Mouse (Mus musculus): ENCODE results near the gene Atp8b5. TPM values are rescaled to one million over a fixed set of nuclear protein-coding genes. Genes with fewer than 3 reads are reported as not detected.

Gene Atp8b5
- polyA plus RNA-seq, 1 experiment from 2014 or later: 1.1 TPM

DNA sequence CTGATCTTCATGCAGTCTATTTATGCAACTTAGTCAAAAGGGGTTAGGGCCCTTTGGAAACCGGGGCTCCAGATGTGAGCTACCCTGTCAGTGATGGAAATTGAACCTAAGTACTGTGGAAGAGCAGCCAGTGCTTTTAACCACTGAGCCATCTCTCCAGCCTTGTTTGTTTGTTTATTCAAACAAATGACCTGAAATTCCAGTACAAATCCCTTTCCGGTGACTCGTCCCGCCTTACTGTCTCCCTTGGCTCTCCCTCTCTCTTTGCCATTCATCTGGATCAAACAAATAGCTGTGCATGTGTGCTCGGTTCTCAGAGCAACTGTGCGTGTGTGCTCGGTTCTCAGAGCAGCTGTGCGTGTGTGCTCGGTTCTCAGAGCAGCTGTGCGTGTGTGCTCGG lies 104.4 kb downstream of the Atp8b5 start:
- WGBS: 69% methylated on average over 10 of the region's 11 CpGs
- no peak overlapping the region for H3K27ac ChIP-seq (ENCODE audit: low read depth, low read length)
- H3K36me3 ChIP-seq (ENCODE audit: control insufficient read depth, insufficient read depth): no peaks in the 10 kb centered on the region
- H3K4me3 ChIP-seq (ENCODE audit: low read depth, low read length): no peak overlapping the region
- no peak for ATAC-seq
- TF ChIP-seq CTCF (IDR thresholded peaks at IDR 0.05; ENCODE audit: low read depth): no peak
- no peaks in the 10 kb centered on the region for H3K4me1 ChIP-seq (replicated peaks; ENCODE audit: control insufficient read depth, insufficient read depth, low read length)
- no peak overlapping the region for H3K9ac ChIP-seq (ENCODE audit: low read depth, low read length)
- no peaks in the 10 kb centered on the region for H3K9me3 ChIP-seq (ENCODE audit: control insufficient read depth)
- no peak overlapping the region for H3K4me2 ChIP-seq (replicated peaks; ENCODE audit: low read depth)
- no peaks in the 10 kb centered on the region for H3K27me3 ChIP-seq (replicated peaks; ENCODE audit: control insufficient read depth, insufficient read depth, low read length)

DNA sequence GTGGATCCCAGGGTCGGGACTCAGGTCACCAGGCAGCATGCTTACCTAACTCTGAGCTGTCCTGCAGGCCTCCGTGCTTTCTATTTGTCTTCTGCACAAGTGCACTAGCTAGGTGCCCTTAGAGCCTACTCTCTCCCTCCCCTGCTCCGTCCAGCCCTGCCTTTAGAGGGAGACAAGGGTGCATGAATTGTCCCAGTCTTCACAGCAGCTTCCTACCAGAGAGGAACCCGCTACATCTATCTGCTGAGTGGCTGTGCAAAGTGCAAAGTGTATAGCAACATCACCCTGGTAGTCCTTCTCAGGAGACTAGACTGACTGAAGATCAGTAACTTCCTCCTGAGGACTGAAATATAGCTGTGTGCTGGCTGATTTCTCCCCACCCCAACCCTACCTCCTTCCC lies 105.2 kb downstream of the Atp8b5 start:
- H3K4me2 ChIP-seq (replicated peaks; ENCODE audit: low read depth): no peak overlapping the region
- no peak overlapping the region for H3K9ac ChIP-seq (ENCODE audit: low read depth, low read length)
- H3K27ac ChIP-seq (ENCODE audit: low read depth, low read length): 0 out of 2 replicates have a peak overlapping the region, but pooled peaks have one; percentile 50
- peak; percentile 85 for ATAC-seq
- H3K9me3 ChIP-seq (ENCODE audit: control insufficient read depth): no peaks in the 10 kb centered on the region
- no peak overlapping the region for H3K4me3 ChIP-seq (ENCODE audit: low read depth, low read length)
- H3K27me3 ChIP-seq (replicated peaks; ENCODE audit: control insufficient read depth, insufficient read depth, low read length): no peaks in the 10 kb centered on the region
- peak; percentile 72 for TF ChIP-seq CTCF (IDR thresholded peaks at IDR 0.05; ENCODE audit: low read depth)
- WGBS: 36% methylated on average over 4 of the region's 4 CpGs
- no peaks in the 10 kb centered on the region for H3K4me1 ChIP-seq (replicated peaks; ENCODE audit: control insufficient read depth, insufficient read depth, low read length)
- H3K36me3 ChIP-seq (ENCODE audit: control insufficient read depth, insufficient read depth): no peaks in the 10 kb centered on the region

GRCm38 (mm10) chr4:43374266-43374665 lies 107.3 kb downstream of the Atp8b5 start:
- H3K4me3 ChIP-seq (ENCODE audit: low read depth, low read length): no peak overlapping the region
- H3K4me2 ChIP-seq (replicated peaks; ENCODE audit: low read depth): no peak overlapping the region
- WGBS: 58% methylated on average over 4 of the region's 4 CpGs
- H3K27ac ChIP-seq (ENCODE audit: low read depth, low read length): no peak overlapping the region
- peak; percentile 52; the same call in 1 of the 2 replicates for ATAC-seq
- H3K9ac ChIP-seq (ENCODE audit: low read depth, low read length): no peak overlapping the region
- no peaks in the 10 kb centered on the region for H3K9me3 ChIP-seq (ENCODE audit: control insufficient read depth)
- no peaks in the 10 kb centered on the region for H3K27me3 ChIP-seq (replicated peaks; ENCODE audit: control insufficient read depth, insufficient read depth, low read length)
- no peaks in the 10 kb centered on the region for H3K4me1 ChIP-seq (replicated peaks; ENCODE audit: control insufficient read depth, insufficient read depth, low read length)
- no peak for TF ChIP-seq CTCF (IDR thresholded peaks at IDR 0.05; ENCODE audit: low read depth)
- no peaks in the 10 kb centered on the region for H3K36me3 ChIP-seq (ENCODE audit: control insufficient read depth, insufficient read depth)

DNA sequence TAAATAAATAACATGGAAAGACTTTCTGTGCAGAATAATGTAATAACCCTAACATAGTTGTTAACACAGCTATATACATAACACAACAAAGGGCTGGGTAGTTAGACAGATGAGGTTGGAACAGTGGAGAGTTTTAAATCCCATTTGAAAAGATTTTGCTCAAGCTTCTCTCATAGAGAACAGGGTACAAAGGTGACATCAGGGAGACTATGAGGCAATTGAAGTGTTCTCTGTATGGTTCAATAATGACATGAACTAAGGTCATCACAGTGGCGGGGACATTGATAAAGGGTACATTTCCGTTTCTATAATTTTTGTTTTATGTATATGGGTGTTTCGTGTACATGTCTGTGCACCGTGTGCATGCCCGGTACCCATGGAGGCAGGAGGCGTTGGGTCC lies 112.6 kb downstream of the Atp8b5 start:
- Histone ChIP-seq H3K27ac (ENCODE audit: low read depth, low read length) (peak overlapping the region; percentile 1; the same call in 1 of the 2 replicates), H3K4me1 (replicated peaks; ENCODE audit: control insufficient read depth, insufficient read depth, low read length) (no peaks in the 10 kb centered on the region), H3K9me3 (ENCODE audit: control insufficient read depth) (no peaks in the 10 kb centered on the region), H3K4me2 (replicated peaks; ENCODE audit: low read depth) (peak overlapping the region; percentile 4; the same call in 1 of the 2 replicates), H3K4me3 (ENCODE audit: low read depth, low read length) (no peak overlapping the region), H3K27me3 (replicated peaks; ENCODE audit: control insufficient read depth, insufficient read depth, low read length) (no peaks in the 10 kb centered on the region), H3K36me3 (ENCODE audit: control insufficient read depth, insufficient read depth) (no peaks in the 10 kb centered on the region), H3K9ac (ENCODE audit: low read depth, low read length) (no peak overlapping the region)
- TF ChIP-seq CTCF (IDR thresholded peaks at IDR 0.05; ENCODE audit: low read depth): no peak
- 59% methylated on average over 6 of the region's 6 CpGs for WGBS
- 0 out of 2 replicates have a peak, but pooled peaks have one; percentile 25 for ATAC-seq

DNA sequence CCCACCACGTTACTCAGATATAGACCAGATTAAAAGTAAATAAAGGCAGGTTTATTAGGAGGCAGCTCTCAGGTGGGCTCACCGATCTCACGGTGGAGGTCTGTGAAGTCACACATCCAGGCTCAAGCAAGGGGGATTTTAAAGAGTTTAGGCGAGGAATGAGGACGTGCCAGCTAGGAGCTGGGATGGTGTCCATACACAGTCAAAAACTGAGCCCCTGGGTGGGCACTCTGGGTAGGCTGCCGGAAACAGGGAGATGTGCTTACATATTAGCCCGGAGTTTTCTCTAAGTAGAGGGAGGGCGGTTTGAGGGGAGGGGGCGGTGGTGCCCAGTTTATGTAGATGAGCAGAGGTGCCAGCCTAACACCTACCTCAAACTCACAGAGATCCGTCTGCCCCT lies 114.0 kb downstream of the Atp8b5 start:
- no peak for ATAC-seq
- Histone ChIP-seq H3K27me3 (replicated peaks; ENCODE audit: control insufficient read depth, insufficient read depth, low read length) (no peaks in the 10 kb centered on the region), H3K4me3 (ENCODE audit: low read depth, low read length) (peak overlapping the region; percentile 76), H3K9me3 (ENCODE audit: control insufficient read depth) (no peaks in the 10 kb centered on the region), H3K9ac (ENCODE audit: low read depth, low read length) (peak overlapping the region; percentile 82), H3K36me3 (ENCODE audit: control insufficient read depth, insufficient read depth) (no peaks in the 10 kb centered on the region), H3K27ac (ENCODE audit: low read depth, low read length) (peak overlapping the region; percentile 92), H3K4me2 (replicated peaks; ENCODE audit: low read depth) (peak overlapping the region; percentile 89), H3K4me1 (replicated peaks; ENCODE audit: control insufficient read depth, insufficient read depth, low read length) (no peaks in the 10 kb centered on the region)
- 26% methylated on average over 10 of the region's 10 CpGs for WGBS
- TF ChIP-seq CTCF (IDR thresholded peaks at IDR 0.05; ENCODE audit: low read depth): no peak

DNA sequence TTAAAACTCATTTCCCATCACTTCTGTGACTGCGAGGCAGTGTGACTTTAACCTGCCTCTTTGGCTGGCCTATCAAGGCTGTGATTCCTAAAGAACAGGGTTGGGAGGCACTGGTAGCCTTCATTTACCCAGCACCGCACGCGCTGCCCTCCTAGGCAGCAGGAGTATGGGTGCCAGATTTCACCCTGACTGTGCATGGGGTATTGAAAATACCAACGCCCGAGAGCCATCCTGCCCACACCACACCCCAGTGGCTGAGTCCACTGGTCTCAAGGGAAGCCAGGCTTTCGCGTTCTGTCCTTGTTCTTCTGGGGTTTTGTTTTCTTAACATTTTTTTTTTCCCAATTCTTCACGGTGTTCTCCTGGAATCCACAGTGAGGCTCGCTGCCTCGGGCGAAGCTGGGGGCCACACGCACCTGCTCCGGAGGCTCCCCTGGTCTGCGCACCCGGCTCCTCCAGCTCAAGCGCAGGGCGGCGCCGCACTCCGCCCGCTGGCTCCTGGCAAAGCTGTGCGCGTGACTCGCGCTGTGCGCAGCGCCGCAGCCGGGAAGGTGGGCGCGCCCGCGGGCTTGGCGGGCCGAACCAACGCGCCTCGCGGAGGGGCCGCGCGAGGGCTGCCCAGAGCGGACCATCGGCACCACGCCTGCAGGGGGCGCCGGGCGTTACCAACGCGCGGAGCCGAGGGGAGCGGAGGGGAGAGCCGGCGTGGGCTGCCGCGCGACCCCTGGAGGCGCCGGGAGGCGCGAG lies 114.6 kb downstream of the Atp8b5 start, which contains the start of gene Rusc2:
Gene Rusc2, plus strand, starts transcription at position 572 of the 747 bp plus-strand sequence.
- WGBS: 1% methylated on average over 58 of the region's 63 CpGs
- Histone ChIP-seq H3K27ac (ENCODE audit: low read depth, low read length) (peak within 1 kb of the TSS; percentile 92), H3K36me3 (ENCODE audit: control insufficient read depth, insufficient read depth) (no peaks in the 10 kb centered on the region), H3K9ac (ENCODE audit: low read depth, low read length) (peak within 1 kb of the TSS; percentile 82), H3K4me2 (replicated peaks; ENCODE audit: low read depth) (peak within 1 kb of the TSS; percentile 89), H3K4me3 (ENCODE audit: low read depth, low read length) (peak within 1 kb of the TSS; percentile 76), H3K27me3 (replicated peaks; ENCODE audit: control insufficient read depth, insufficient read depth, low read length) (no peaks in the 10 kb centered on the region), H3K9me3 (ENCODE audit: control insufficient read depth) (no peaks in the 10 kb centered on the region), H3K4me1 (replicated peaks; ENCODE audit: control insufficient read depth, insufficient read depth, low read length) (no peaks in the 10 kb centered on the region; the same call in 1 of the 2 replicates)
- TF ChIP-seq CTCF (IDR thresholded peaks at IDR 0.05; ENCODE audit: low read depth): peak; percentile 82
- ATAC-seq: peak; percentile 88

Data from intestine, postnatal 0 days (tissue).